Mouse (Mus musculus) limb, embryonic 12.5 days (tissue): Measurements from ENCODE around the gene Ehd1. TPM values are rescaled to one million over a fixed set of nuclear protein-coding genes. Genes with fewer than 3 reads are reported as not detected.

Source experiments
- ATAC-seq: fragments of 200-750 bp; cut with Nextera tagmentation; 2 replicates; pipeline ENCODE4 v1.8.0; 2017; ENCODE audit warnings: low read depth, moderate TSS enrichment; ENCODE audit not compliant: insufficient number of reproducible peaks, insufficient read depth, low FRiP score, low TSS enrichment
- H3K27ac ChIP-seq: fragments of 300-500 bp; sonication (generic); 2 replicates; pipeline ENCODE4 v1.5.1; 2016; ENCODE audit warnings: mild to moderate bottlenecking, moderate library complexity
- H3K27me3 ChIP-seq: fragments of 300-500 bp; sonication (generic); 2 replicates; pipeline ENCODE4 v1.6.1; 2016; ENCODE audit warnings: mild to moderate bottlenecking, moderate library complexity
- H3K36me3 ChIP-seq: fragments of 300-500 bp; sonication (generic); 2 replicates; pipeline ENCODE4 v1.6.1; 2016; ENCODE audit warnings: mild to moderate bottlenecking, moderate library complexity
- H3K4me1 ChIP-seq: fragments of 300-500 bp; sonication (generic); replicated peaks from 2 replicates; pipeline ENCODE4 v1.6.1; 2016
- H3K4me2 ChIP-seq: fragments of 300-500 bp; sonication (generic); 2 replicates; pipeline ENCODE4 v1.6.1; 2016; ENCODE audit warnings: mild to moderate bottlenecking, moderate library complexity
- H3K4me3 ChIP-seq: fragments of 300-500 bp; sonication (generic); replicated peaks from 2 replicates; pipeline ENCODE4 v1.5.1; 2016; ENCODE audit warnings: mild to moderate bottlenecking
- H3K9ac ChIP-seq: fragments of 300-500 bp; sonication (generic); replicated peaks from 2 replicates; pipeline ENCODE4 v1.6.1; 2016; ENCODE audit warnings: mild to moderate bottlenecking, moderate library complexity
- H3K9me3 ChIP-seq: fragments of 300-500 bp; sonication (generic); 2 replicates; pipeline ENCODE4 v1.6.1; 2016; ENCODE audit warnings: mild to moderate bottlenecking, moderate library complexity
- WGBS: fragments of 180-500 bp; shearing (Covaris S2); methylation state at CpG from one replicate; pipeline ENCODE4 v1.1.7; 2016; 5-methylcytosine and 5-hydroxymethylcytosine counted together
- polyA plus RNA-seq: library from polyadenylated mRNA; unstranded; fragments of >200 nt; fragmentation: Nextera tagmentation; extraction: Ambion mirVana; gene quantifications from 2 replicates; pipeline ENCODE4 v1.2.1, GENCODE M21; 2016

Gene Ehd1
- polyA plus RNA-seq, 1 experiment from 2014 or later: 71.5 TPM

DNA sequence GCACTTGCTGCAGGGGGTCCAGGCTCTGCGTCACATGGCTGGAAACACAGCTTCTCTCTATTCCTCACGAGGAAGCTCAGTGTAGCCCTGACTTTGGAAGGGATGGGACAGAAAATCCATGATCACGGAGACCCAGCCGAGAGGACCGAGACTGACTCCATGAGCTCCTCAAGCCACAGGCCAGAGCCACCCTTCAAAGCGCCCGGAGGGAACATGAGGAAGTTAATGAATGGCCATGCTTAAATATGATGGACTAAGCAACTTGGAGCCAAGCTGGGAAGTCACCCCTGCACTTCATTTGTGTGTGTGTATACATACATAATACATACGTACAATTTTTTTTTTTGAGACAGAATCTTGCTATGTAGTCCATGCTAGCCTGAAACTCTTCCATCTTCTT, 5.3 kb upstream of the Ehd1 start:
- H3K9me3 ChIP-seq: no peaks in the 10 kb centered on the region
- 36% methylated on average over 8 of the region's 8 CpGs for WGBS
- H3K9ac ChIP-seq: peak overlapping the region; percentile 42; the same call in 1 of the 2 replicates

DNA sequence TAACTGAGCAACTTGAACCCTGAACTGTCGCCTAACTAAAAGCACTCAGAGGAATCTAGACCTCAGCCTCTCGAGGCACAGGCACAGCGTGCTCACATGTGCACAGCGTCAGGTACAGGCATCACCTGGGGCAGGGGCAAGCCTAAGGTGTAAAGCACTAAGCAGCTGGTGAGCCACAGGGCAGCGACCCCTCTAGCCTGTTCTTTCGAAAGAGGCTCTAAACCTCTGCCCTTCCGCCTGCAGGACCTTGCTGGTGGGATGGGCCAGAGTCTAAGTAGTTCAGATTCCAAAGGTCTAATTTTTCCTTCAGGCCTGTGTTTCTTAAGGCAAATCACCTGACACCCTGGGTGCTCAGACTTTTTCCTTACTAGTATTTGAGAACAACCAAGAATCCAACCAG, 4.5 kb upstream of the Ehd1 start:
- H3K4me3 ChIP-seq: no peak overlapping the region
- H3K9ac ChIP-seq: no peak overlapping the region
- no peak overlapping the region for H3K27ac ChIP-seq
- peaks cover 20% of the 10 kb centered on the region for H3K4me1 ChIP-seq
- H3K4me2 ChIP-seq: no peak overlapping the region
- H3K36me3 ChIP-seq: no peaks in the 10 kb centered on the region
- H3K27me3 ChIP-seq: peaks cover 7% of the 10 kb centered on the region; the same call in 1 of the 2 replicates
- no peak for ATAC-seq
- 63% methylated on average over 7 of the region's 7 CpGs for WGBS
- H3K9me3 ChIP-seq: no peaks in the 10 kb centered on the region

More for the DNA sequence above, 5.3 kb upstream of the Ehd1 start:
- Histone ChIP-seq H3K27me3 (peaks cover 7% of the 10 kb centered on the region; the same call in 1 of the 2 replicates), H3K27ac (no peak overlapping the region), H3K4me1 (peaks cover 20% of the 10 kb centered on the region), H3K4me2 (no peak overlapping the region), H3K36me3 (no peaks in the 10 kb centered on the region), H3K4me3 (no peak overlapping the region)
- ATAC-seq: no peak

- H3K4me3 ChIP-seq: no peak overlapping the region
- H3K4me2 ChIP-seq: no peak overlapping the region
- no peaks in the 10 kb centered on the region for H3K9me3 ChIP-seq
- H3K4me1 ChIP-seq: peaks cover 21% of the 10 kb centered on the region
- ATAC-seq: no peak
- H3K9ac ChIP-seq: no peak overlapping the region
- 88% methylated on average over 4 of the region's 4 CpGs for WGBS
- no peak overlapping the region for H3K27ac ChIP-seq
- peaks cover 7% of the 10 kb centered on the region; the same call in 1 of the 2 replicates for H3K27me3 ChIP-seq
- no peaks in the 10 kb centered on the region for H3K36me3 ChIP-seq
Observed at GRCm38 (mm10) chr19:6272738-6273137, 3.8 kb upstream of the Ehd1 start.

GRCm38 (mm10) chr19:6273592-6273991, 2.9 kb upstream of the Ehd1 start:
- peaks cover 7% of the 10 kb centered on the region; the same call in 1 of the 2 replicates for H3K27me3 ChIP-seq
- ATAC-seq: no peak
- peaks cover 22% of the 10 kb centered on the region for H3K4me1 ChIP-seq
- no peak overlapping the region for H3K4me2 ChIP-seq
- H3K9me3 ChIP-seq: no peaks in the 10 kb centered on the region
- H3K36me3 ChIP-seq: no peaks in the 10 kb centered on the region
- H3K9ac ChIP-seq: no peak overlapping the region
- 75% methylated on average over 4 of the region's 4 CpGs for WGBS
- no peak overlapping the region for H3K27ac ChIP-seq
- no peak overlapping the region for H3K4me3 ChIP-seq

- no peak overlapping the region for H3K9ac ChIP-seq
Observed at GRCm38 (mm10) chr19:6273998-6274608, 2.4 kb upstream of the Ehd1 start.

DNA sequence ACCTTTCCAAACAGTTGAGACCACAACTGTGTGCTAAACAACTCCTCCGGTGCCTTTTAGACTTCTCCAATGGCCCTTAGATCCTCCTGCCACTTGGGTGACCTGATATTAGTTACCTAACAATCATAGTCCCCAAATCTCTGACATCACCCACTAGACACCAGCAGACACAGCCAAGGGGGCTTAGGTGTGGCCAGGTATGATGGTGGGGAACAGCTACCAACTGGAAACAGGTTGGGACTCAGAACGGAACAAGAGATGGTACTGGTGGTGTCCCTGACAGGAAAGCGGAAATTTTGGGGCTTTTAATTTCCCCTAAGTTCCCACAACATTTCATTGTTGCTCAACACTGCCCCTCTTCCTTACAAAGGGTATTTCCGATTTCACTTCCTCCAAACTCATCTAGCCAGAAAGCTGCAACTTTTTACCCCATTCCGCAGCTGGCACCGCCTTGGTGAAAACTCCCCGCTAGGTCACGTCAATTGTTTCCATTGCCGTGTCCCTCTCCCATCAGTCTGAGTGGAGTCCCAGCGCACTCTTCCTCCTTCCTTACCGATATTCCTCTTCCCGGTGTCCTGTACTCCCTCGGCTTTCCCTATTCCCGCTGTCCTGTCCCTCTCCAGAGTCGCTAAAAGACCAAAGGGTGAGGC, 660 bp upstream of the Ehd1 start:
- Histone ChIP-seq H3K9me3 (no peaks in the 10 kb centered on the region), H3K4me1 (peaks cover 35% of the 10 kb centered on the region), H3K4me3 (peak overlapping the region; percentile 80), H3K36me3 (peaks cover 22% of the 10 kb centered on the region), H3K4me2 (peak overlapping the region; percentile 74), H3K27ac (peak overlapping the region; percentile 47; the same call in 1 of the 2 replicates), H3K9ac (peak overlapping the region; percentile 82), H3K27me3 (peaks cover 4% of the 10 kb centered on the region; the same call in 1 of the 2 replicates)
- WGBS: 8% methylated on average over 15 of the region's 15 CpGs
- no peak for ATAC-seq

More at GRCm38 (mm10) chr19:6273998-6274608, 2.4 kb upstream of the Ehd1 start:
- Histone ChIP-seq H3K27ac (no peak overlapping the region), H3K4me1 (peaks cover 27% of the 10 kb centered on the region), H3K27me3 (peaks cover 7% of the 10 kb centered on the region; the same call in 1 of the 2 replicates), H3K4me2 (no peak overlapping the region), H3K4me3 (no peak overlapping the region), H3K9me3 (no peaks in the 10 kb centered on the region), H3K36me3 (peaks cover 4% of the 10 kb centered on the region; the same call in 1 of the 2 replicates)
- ATAC-seq: no peak
- WGBS: 90% methylated on average over 13 of the region's 13 CpGs

DNA sequence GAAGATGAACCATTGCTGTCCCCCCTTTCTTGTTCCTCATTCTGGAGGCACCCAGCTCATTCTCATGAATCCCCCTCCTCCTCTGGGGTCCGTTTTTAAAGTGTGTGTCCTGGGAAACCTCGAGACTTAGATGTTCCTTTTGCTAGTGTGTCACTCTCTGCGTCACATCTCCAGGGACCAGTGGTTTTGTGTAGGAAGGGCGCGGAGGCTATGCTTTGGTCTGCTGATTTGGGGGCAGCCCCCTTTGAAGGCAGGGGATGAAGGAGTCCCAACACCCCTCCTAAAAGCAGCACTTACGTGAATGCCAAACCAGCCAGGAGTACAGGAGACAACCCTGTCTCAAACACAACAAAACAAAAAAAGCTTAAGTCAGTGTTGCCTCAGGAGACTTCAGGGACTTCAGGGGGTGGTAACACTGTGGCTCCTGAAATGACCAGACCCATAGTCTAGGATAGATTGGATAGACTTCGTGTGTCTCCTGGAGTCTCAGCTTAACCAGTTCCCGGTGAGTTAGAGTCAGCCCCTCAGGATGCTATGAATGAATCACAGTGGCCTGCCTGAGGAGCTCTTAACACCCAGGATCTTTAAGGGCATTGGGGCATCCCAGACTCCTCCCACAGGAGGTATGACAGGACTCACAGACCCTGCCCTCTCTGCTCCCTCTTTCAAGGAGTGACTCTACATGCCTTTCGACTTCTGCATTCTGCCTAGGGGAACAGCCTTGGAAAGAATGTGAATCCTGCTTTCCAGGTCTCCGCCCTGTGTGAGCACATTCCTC, 1.3 kb downstream of the Ehd1 start:
- Histone ChIP-seq H3K9ac (peak overlapping the region; percentile 82), H3K36me3 (peaks cover 42% of the 10 kb centered on the region), H3K4me3 (peak overlapping the region; percentile 80), H3K9me3 (no peaks in the 10 kb centered on the region), H3K4me2 (peak overlapping the region; percentile 74), H3K4me1 (peaks cover 31% of the 10 kb centered on the region), H3K27me3 (no peaks in the 10 kb centered on the region), H3K27ac (peak overlapping the region; percentile 31)
- WGBS: 8% methylated on average over 10 of the region's 10 CpGs
- no peak for ATAC-seq

DNA sequence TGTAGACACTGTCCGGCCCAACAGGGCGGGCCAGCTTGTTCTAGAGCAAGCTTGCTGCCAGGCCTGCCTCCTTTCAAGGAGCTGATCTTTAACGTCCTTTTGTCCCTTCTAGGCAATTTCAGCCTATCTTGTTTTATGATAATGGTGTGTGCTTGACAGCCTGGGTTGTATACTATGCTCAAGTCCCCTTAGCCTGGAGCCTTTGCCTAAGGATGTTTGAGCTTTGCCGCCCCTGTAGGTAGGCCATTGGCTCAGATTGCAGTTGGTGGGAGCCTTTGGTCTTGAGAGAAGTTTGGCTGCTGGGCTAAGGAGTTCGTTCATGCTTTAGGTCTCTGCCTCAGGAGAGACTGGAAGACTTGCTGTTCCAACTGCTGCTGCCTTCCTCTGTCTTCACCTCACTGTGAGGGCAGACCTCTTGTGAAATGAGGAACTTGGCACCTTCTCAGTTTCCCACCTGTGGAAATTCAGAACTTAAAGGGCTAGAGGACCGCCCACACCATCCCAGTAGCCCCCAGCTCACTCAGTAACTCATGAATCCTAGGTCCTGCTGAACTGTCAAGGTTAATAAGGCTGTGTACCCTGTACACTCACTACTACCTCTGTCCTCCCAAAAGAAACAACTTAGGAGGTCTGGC, 2.0 kb downstream of the Ehd1 start:
- no peaks in the 10 kb centered on the region for H3K9me3 ChIP-seq
- H3K4me2 ChIP-seq: peak overlapping the region; percentile 74
- peak overlapping the region; percentile 36 for H3K27ac ChIP-seq
- WGBS: 40% methylated on average over 6 of the region's 6 CpGs
- no peaks in the 10 kb centered on the region for H3K27me3 ChIP-seq
- peaks cover 31% of the 10 kb centered on the region for H3K4me1 ChIP-seq
- H3K4me3 ChIP-seq: peak overlapping the region; percentile 80
- peak overlapping the region; percentile 82 for H3K9ac ChIP-seq
- no peak for ATAC-seq
- H3K36me3 ChIP-seq: peaks cover 49% of the 10 kb centered on the region

- Histone ChIP-seq H3K27ac (0 out of 2 replicates have a peak overlapping the region, but pooled peaks have one; percentile 36), H3K4me3 (peak overlapping the region; percentile 80), H3K36me3 (peaks cover 59% of the 10 kb centered on the region), H3K27me3 (no peaks in the 10 kb centered on the region), H3K9ac (peak overlapping the region; percentile 82), H3K4me2 (peak overlapping the region; percentile 74), H3K9me3 (no peaks in the 10 kb centered on the region), H3K4me1 (peaks cover 31% of the 10 kb centered on the region)
- ATAC-seq: no peak
- WGBS: 90% methylated on average over 6 of the region's 6 CpGs
Observed at GRCm38 (mm10) chr19:6279481-6280144, 3.1 kb downstream of the Ehd1 start.

DNA sequence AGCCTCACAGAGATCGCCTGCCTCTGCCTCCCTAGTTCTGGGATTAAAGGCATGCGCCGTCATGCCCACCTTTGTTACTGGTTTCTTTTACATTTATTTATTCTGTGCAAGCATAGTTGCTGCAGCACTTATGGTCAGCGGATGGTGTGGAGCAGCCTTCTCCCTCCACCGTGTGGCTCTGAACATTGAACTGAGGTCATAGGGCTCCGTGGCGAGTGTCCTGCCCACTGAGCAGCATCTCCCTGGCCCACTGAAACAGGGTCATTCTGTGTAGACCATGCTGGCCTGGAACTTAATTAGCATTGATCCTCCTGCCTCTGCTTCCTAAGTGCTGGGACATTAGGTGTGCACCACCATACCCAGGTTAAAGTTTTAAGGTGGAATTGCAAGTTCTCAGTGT, 4.0 kb downstream of the Ehd1 start:
- ATAC-seq: no peak
- H3K4me1 ChIP-seq: peaks cover 30% of the 10 kb centered on the region
- 92% methylated on average over 7 of the region's 7 CpGs for WGBS
- no peak overlapping the region for H3K4me3 ChIP-seq
- no peaks in the 10 kb centered on the region for H3K9me3 ChIP-seq
- H3K27me3 ChIP-seq: no peaks in the 10 kb centered on the region
- H3K36me3 ChIP-seq: peaks cover 68% of the 10 kb centered on the region
- peak overlapping the region; percentile 44; the same call in 1 of the 2 replicates for H3K9ac ChIP-seq
- no peak overlapping the region for H3K27ac ChIP-seq
- H3K4me2 ChIP-seq: no peak overlapping the region
